Mouse (Mus musculus) cerebellum, adult 2 months (tissue): Measurements from ENCODE around the gene Tspan14.

Experiments
- CTCF ChIP-seq: fragments of 200-500 bp; IDR thresholded peaks from 2 replicates; pipeline ENCODE4 v1.5.1; 2011; ENCODE audit warnings: low read depth, mild to moderate bottlenecking, control low read depth, low read length, moderate library complexity, borderline replicate concordance; ENCODE audit not compliant: insufficient read depth
- POLR2A ChIP-seq: fragments of 200-500 bp; IDR thresholded peaks from 2 replicates; pipeline ENCODE4 v1.6.1; 2011; ENCODE audit warnings: low read length, control low read depth, borderline replicate concordance; ENCODE audit not compliant: insufficient read depth

DNA sequence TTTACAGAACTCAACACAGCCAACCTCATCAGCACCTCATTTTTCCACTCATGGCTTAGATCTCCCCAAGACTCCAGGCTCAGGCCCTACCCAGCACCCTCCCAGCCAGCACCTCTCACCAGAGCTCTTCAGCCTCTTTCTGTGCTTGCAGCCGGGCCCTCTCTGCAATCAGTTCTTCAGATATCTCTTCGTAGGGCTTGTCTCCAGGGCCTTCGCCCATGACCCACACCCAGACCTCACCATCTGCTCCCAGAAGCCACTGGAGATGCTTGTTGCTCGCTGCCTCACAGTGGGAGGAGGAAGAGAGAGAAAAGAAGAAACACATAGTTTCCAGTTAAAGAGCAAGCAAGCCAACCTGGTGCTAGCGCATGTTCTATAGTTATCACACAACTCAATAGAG lies 92.6 kb downstream of the Tspan14 start:
- TF ChIP-seq POLR2A (no peak), CTCF (no peak)
